Mouse (Mus musculus) left cerebral cortex, adult 18-20 months (tissue): Measurements from ENCODE around the gene Adgrf3. TPM values are rescaled to one million over a fixed set of nuclear protein-coding genes. Genes with fewer than 3 reads are reported as not detected.
"Not testable (repeated sequence)": the region's sequence is repeated elsewhere in the genome, so short reads cannot be mapped to it uniquely, and the experiment has no call there.

ENCODE experiments used
- DNase-seq, 2 experiments: peaks; one replicate each; pipeline ENCODE4 v3.0.0; 2021 to 2022; ENCODE audit warnings: low spot score in 2 of 2, mixed read lengths in 1 of 2
- long read RNA-seq, 2 experiments: library from polyadenylated mRNA; stranded (forward); transcript quantifications; one replicate each; pipeline ENCODE4 v2.0.0; 2021
- total RNA-seq, 2 experiments: library from RNA; stranded (reverse); gene quantifications; 2 replicates each; pipeline ENCODE4 v1.2.3; 2021

The Adgrf3 gene
- total RNA-seq: under 1 TPM in 1 of 2 experiments, not detected in 1; 0.37 TPM
- long read RNA-seq, experiment 1: 0 reads
- long read RNA-seq, experiment 2: 0 reads

DNA sequence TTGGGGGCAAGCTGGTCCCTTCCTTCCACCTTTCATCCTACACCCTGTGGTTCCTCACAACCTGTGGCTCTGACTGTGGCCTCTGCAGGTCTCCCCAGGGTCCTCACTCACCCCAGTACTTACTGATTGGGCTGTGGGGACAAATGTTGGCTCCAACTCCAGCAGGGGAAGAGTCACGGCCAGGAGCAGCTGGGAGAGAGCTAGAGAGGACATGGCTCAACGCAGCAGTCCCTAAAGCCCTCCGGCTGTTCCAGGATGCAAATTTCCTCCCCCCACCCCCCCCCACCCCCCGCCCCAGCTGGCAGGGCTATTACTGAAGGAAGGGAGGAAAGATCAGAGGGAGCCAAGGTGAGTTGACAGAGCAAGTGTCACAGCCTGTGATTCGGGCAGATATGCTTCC is at the start of gene Adgrf3:
Gene Adgrf3, minus strand, starts transcription at position 230 of the 400 bp plus-strand sequence.
- DNase-seq: no peak

DNA sequence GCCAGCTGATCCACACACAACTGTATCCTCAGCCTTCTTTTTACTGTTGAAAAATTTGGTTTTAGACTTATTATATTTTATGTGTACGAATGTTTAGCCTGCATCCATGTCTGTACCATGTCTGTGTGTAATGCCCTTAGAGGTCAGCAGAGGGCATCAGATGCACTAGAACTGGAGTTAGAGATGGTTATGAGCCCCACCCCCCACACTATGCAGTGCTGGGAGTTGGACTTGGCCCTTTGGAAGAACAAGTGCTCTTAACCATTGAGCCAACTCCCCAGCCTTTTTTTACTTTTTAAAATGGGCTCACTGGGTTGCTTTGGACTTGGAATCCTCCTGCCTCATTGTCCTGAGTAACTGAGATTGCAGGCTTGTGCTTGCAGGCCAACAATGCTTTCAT is 42.1 kb upstream of the Adgrf3 start:
- DNase-seq: no peak

DNA sequence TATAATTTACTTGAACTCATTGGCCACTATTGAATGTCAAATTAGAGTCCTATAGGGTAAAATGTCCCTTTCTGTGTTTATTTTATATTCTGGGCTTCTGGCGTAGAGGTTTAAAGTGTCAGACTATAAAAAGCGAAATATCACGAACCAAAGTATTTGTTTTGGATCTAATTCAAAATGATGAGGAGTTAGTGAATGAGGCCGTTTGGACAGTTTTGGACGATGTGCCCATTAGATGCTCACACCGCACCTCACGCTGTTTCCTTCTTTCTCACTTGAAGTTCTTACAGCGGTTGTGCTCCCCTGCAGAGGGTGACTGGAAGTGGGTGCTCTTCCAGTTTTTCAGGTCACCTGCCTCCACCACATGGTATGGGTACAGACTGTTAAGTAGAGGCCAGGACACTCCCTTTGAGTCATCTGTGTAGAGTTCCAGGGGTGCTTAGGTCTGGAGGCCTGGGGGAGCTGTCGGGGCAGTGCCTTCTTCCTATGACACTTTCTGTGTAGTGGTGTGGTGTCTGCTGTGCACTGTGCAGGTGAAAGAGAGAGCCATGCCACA is 40.4 kb upstream of the Adgrf3 start:
- no peak for DNase-seq

DNA sequence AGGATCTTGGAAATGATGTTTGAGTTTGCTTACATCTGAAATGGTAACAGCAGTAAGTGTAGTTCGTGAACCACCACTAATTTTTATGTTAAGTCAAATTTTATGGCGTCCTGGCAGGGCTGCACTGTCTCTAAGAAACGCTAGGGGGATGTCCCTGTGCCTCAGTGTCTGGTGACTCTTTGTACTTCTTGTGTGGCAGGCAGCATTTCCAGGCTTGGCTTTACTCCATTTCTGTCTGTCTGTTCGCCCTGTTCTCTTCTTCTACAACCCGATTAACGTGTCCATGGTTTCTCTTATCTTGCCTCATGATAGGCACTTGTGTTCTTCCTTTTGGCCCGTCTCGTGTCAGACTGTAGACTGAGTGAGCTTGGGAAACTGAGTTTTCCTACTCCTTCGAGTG is 38.2 kb upstream of the Adgrf3 start:
- DNase-seq: no peak

DNA sequence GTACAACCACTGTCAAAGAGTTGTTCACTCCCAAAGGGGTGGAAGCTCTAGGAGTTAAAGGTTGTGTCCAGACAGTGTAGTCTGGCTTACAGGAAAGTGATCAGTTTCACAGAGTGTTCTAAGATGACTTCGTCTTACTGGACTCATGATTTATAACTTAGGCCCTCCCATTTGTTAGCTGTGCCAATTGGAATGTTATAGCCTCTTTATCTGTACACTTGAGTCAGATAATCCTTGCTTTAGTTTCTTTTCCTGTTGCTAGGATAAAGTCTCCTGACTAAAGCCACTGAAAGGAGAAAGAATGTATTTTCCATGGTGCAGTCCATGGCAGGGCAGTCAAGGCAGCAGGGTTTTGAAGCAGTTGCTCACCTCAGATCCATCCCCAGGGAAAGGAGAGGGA is 36.9 kb upstream of the Adgrf3 start:
- DNase-seq: no peak

DNA sequence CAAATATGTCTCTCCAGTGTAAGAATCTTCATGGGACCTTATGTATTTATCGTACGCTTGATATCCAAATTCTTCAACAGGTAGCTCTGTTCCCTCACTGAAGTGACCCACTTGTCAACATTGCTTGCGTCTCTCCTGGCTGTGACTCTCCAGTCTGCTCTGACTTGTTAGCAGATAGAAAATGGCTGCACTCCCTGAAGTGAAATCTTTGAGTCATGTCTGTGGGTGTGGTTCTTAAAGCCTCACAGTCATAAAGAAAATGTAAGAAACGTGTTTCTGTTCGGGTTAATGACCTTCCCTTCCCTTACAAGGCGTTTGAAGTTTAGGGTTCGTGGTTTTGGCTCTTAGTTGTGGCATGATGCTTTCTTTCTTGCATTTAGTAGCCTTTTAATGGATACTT is 35.0 kb upstream of the Adgrf3 start:
- DNase-seq: no peak

DNA sequence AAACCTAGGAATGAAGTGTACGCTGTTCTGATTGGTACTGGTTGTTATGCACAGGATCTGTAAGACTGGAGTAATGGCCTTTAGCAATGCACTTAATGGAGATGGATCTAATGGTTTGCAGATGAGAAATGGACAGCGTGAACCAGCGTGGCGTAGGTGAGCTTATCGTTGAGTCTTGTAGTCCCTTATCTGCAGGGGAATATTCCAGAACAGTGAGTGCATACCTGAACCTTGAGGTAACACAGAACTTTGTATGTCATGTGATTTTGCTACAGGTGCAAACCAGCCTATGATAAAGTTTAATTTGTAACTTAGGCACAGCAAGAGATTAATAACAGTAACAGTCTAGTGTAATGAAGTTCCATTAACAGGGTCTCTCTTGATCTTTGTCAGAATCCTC is 33.0 kb upstream of the Adgrf3 start:
- no peak for DNase-seq

DNA sequence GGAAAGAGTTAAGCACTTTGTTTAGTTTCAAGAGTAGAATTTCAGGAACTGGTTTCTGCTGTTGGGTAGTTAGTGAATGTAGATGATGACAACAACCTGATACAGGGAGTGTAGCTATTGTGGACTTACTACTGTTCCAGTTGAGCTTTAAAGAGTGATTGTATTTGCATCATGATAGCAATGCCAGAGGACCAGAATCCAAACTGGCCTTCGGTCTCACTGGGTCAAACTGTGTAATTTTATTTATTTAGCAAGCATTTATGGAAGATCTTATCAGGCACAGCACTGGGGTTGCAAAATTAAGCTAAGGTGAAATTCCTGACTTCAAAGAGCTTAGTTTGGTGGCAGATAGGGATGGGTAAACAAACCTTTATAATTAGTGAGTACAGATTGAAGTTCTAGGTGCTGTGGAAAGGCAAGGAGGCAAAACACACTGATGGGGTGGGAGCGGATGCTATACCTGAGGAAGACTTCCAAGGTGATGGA is 30.2 kb upstream of the Adgrf3 start:
- DNase-seq: no peak

DNA sequence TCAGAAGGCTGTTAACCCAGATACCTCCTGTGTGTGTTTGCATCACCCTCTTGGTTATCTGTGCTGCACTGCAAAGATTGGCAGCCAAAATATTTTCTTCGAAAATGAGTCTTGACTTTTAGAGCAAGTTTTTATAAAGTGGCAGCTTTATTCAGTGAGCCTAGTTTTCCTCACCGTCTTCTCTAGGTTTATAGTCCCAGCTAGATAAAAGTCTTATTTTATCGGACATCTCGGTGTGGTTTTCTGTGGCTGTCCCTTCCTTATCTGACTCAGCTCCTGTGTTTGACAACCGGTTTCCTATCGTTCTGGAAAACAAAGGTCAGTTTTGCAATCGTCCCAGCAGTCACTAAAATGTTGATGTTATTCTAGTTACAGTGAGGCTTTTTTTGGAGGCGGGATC is 28.5 kb upstream of the Adgrf3 start:
- DNase-seq: no peak

DNA sequence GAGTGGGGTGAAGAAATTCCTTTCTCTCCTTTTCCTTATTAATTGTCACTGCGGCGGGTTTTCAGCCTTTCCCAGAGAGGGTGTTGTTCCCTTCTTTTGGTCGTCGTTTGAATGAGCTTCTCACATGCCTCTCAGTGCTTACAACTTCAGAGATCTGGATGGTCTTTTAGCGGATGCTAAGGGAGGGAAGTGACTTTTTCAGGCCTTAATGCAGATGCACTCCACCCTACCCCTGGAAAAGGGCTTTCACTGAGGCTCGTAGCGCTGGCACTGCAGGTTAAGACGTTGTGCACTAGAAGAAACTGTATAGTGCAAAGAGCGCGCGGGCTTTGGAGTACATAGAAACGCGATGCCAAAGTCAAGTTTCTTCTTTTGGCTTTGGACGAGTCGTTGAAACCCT is 27.5 kb upstream of the Adgrf3 start:
- peak; percentile 16 to 21 for DNase-seq

DNA sequence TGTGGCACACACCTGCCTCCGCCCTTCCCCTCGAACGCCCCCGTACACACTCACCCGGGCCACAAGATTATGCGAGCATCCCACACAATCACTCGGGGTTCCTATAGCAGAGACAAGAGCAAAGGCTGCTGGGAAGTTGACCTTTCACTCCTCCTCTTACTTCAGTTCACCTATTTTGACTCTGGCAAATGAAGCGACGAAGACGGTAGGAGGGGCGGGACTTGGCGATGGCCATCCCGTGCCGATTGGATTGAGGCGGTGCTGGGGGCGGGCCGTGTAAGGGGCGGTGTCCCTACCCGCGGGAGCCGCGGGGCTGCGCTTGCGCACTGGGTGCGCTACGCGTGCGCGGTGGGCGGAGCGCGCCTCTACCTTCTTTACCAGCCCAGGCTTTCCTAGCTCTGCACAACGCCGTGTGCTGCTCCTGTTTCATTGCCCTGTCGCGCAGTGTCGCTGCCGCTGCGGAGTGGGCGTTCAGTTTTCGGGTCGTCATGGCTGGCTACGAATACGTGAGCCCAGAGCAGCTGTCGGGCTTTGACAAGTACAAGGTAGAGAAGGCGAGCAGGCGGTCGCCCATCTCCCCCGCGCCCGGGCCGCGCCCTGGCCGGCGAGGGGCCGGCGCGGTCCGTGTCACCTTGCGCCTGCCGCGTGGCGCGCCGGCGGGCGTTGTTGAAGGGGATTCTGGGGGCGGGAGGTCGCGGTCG is 26.9 kb upstream of the Adgrf3 start, which contains the start of gene Selenoi:
Gene Selenoi, plus strand, starts transcription at position 311 of the 701 bp plus-strand sequence.
- DNase-seq: peak; percentile 99

DNA sequence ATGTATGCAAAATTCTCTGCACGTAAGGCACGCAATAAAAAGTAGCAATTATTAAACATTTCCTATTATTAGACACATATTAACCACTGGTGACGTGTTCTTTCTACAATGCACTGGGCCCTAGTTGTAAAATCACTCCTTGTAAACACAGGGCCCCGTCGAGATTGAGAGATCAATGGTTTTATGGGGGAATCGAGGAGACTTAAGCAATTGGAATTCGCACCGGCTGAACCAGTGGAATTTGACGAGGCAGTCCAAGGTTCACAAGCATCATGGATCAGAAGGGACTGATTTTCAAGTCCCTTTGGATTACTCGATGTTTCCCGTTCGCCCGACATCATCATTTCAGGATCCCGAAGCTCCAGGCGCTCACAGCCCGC is 26.4 kb upstream of the Adgrf3 start:
- DNase-seq: no peak

DNA sequence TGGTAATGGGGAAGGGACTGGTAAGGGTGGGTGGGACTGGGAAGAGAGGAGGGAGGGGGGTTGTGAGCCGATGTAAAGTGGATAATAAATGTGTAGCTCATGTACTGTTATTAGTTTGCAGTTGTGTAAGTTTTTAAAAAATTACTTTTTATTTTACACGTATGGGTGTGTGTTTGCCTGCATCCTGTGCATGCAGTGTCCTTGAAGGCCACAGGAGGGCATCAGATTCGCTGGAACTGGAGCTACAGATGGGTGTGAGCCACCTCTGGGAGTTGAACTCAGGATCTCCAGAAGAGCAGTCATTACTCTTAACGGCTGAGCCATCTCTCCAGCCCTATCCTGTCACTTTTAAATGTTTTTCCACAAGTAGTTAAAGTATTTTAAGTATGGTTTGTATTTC is 25.4 kb upstream of the Adgrf3 start:
- DNase-seq: no peak

DNA sequence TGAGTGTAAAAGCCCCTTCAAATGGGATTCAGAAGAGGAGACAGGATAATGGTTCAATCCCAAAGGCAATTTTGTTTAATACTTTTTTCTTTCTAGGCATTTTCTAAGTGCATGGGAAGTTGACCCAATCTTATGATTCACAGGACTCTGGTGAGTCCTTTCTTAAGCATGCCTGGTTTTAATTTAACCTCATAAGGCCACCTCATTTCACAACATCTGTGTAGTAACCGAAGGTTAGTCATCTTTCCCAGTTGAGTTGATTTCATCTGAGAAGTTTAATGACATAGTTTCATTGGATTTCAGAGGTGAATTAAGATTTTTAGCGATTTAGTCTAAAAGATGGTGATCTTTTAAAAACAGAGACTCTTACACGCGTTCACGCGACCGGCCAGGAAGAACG is 17.2 kb upstream of the Adgrf3 start:
- DNase-seq: no peak

DNA sequence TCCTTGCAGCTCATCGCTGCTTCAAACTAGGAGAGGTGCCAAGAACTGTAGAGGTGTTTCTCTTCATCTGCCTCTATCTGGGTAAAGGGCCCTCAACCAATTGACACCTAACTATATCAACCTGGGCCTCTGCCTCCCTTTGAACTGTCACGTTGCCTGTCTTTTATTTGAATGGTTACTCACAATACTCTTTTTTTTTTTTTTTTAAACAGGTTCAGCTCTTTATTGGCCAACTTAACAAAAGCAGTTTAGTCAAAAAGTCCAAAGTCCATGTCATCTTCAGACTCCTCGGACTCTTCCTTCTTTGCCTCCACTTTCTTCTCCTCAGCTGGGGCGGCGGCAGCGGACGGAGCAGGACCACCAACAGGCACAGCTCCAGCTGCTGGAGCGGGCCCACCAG is 15.1 kb upstream of the Adgrf3 start:
- no peak for DNase-seq

DNA sequence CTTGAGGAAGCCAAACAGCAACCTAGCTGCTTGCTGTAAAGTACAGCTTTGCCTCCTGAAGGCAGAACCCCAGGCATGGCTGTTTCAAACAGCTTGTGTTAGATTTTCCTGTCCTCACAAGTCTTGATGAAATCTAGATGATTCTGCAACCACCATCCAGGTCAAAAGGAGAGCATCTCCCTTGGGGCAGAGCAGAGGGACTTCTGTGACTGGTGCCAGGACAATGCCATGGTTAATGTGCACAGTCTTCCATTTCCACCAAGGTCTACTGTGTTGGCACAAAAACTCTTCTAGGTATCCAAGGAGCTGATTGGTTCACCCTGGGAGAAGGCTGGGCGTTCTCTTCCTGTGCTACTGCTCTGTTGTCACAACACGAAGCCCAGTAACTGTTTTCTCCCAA is 14.2 kb upstream of the Adgrf3 start:
- DNase-seq: no peak

DNA sequence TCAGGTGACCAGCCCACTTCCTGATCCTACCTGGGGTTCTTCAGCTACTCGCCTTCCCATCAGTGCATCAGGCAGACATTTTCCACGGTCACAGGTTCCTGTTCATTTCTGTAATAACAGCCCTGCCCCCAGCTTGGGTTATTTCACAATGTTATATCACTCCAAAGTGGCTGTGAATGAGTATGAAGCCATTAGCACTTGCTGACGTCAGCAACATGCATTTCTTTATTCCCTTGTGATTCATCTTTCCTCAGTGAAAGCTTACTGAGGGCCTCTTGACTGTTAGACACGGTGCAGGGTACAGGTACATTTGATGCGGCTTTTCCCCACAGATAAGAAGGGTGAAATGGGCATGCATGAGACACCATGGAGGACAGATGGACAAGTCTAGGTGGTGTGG is 10.4 kb upstream of the Adgrf3 start:
- DNase-seq: no peak

DNA sequence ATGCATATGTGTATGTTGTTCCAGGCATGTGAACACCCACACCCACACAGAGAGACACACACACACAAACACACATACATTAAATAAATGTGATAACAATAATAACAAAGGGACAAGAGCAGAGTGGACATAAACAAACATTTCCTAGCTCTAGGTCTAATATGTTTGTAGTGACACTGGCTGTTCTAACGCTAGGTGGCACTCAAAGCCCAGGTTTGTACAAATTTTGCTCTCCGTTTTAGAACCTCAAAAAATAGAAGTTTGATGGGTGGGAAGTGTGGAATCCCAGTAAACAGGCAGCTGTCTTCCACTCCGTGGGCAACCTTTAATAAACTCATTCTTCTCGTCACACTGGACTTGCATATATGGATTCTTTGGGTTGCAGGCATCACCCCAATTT is 9.4 kb upstream of the Adgrf3 start:
- DNase-seq: peak; percentile 66 to 78

DNA sequence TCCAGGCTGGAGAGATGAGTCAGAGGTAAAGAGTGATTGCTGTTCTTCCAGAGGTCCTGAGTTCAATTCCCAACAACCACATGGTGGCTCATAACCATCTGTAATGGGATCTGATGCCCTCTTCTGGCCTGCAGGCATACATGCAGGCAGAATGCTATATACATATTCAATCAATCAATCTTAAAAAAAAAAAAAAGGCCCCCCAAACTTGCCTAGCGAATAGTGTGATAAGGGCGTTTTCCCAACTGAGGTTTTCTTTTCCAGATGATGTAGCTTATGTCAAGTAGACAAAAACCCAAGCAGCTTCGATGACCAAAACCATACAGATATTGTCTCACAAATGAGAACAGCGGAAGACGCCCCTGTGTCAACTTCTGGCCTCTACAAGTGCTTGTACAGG is 5.2 kb upstream of the Adgrf3 start:
- DNase-seq: not testable (repeated sequence)

DNA sequence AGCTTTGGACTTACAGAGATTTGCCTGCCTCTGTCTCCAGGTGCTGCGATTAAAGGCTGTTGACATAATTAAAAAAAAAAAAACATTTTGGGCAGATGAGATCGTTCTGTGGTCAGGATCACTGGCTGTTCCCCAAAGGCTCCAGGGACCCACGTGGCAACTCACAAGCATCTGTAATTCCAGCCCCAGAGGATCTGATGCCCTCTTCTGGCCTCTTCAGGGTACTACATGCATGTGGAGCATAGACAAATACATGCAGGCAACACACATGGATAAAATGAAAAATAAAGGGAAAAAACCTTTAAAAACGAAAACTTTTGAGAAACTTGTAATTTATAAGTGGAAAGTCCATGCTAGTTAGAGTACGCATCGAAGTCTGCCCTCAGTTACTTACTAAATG is 1.8 kb upstream of the Adgrf3 start:
- DNase-seq: no peak

DNA sequence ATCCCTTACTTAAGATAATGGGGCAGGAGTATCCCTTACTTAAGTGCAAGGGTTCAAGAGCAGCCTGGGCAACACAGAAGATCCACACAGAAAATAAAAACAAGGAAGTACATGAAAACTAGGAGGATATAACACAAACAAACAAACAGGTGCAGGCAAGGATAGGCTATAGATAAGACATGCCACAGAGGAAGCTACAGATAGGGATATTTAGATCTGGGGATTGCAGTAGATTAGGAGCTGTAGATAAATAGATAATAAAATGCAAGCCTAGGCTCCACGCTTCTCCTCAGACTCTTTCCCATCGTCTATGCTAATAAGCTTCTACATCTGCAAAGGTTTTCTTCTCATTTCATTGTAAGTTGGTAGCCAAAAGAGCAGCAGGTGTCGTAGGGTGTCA is 488 bp downstream of the Adgrf3 start:
- DNase-seq: no peak

DNA sequence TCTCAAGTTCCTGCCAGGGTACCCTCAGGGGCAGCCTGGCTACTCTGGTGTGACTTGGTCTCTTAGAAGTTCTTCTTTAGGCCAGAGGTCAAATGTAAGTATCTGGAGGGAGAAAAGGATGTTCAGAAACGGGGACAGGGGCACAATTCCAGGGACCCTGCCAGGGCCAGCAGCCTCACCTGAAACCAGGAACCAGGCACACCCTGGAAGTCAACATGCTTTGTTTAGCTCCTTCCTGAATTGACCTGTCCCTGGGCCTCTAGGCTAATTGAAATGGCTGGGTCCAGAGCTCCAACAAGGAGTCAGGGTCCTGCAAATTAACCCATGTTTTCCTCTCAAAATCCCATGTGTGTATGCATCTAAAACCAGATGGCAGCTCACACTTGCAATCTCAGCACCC is 1.1 kb downstream of the Adgrf3 start:
- DNase-seq: no peak
